Mouse (Mus musculus) erythroblast, adult 5-6 weeks (primary cell): ENCODE results near the gene Smoc1. TPM values are rescaled to one million over a fixed set of nuclear protein-coding genes. Genes with fewer than 3 reads are reported as not detected.

Source experiments
- ATAC-seq: replicated peaks from 2 replicates; pipeline ENCODE4 v1.8.0; 2016; ENCODE audit warnings: moderate number of reproducible peaks, mild to moderate bottlenecking, moderate TSS enrichment, inconsistent platforms; ENCODE audit not compliant: poor library complexity, low FRiP score, severe bottlenecking
- total RNA-seq, 2 experiments: library from RNA; stranded (forward) in 1 of 2; stranded (reverse) in 1 of 2; fragments of 150-400 nt in 1 of 2; fragments of 200-764, 138-1000 nt in 1 of 2; gene quantifications; 2 replicates each; pipeline versions ENCODE4 v1.2.3 to v1.2.4; 2015 to 2017; ENCODE audit warnings: low replicate concordance in 2 of 2

Gene Smoc1
- total RNA-seq, 2 experiments from 2014 or later = not detected

DNA sequence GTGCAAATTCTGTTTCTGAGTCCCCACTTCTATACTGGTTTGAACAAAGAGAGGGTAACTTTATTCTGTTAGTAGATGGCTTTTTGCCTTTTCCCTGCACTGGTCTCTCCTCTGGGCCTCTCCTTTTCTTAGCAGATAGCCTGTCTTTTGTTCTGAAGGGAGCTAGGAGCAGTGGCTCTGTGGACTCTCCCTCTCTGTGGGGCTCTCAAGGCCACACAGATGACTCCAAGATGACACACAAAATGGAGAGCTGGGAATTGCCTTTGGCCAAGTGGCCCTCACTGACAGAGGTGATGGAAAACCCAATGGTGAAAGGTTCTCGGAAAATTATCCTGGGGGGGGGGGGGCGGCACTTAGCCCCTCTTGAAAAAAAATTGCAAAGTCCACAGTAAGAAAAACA is 133.3 kb downstream of the Smoc1 start:
- ATAC-seq = no peak

DNA sequence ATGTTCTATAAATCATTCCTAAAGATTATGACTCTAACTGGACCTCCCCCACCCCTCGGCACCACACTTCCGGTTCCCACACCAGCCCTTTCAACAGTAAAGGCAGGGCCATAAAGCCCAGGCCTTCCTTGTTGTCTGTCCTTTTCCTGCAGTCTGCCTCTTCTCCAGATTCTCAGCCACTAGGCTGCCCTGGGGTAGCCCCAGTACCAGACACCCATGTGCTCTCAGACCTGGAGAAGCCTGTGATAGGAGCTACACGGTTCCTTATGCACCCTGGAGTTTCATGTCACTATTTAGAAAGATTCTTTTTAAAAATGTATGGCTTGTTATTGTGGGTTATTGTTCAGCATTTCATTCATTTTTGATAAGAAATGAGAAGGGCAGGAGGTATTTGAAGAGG is 133.8 kb downstream of the Smoc1 start:
- no peak for ATAC-seq

DNA sequence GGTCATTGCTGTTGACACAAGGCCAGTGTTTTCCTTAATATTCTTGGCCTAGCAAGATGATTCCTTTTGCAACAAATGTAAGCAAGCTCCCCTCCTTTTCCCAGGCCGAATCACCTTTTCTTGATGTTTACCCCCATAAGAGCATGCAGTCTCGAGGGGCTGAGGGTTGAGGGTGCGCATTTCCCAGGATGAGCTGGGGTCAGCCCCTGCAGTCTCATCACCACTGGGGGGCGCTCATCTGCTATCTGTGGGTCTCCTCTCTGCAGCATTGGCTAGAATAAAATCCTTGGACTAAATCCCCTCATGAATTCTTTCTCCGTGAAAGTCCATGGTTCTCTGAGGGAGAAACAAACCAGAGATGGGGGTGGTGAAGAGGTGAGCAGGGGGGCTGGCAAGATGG is 134.2 kb downstream of the Smoc1 start:
- no peak for ATAC-seq

DNA sequence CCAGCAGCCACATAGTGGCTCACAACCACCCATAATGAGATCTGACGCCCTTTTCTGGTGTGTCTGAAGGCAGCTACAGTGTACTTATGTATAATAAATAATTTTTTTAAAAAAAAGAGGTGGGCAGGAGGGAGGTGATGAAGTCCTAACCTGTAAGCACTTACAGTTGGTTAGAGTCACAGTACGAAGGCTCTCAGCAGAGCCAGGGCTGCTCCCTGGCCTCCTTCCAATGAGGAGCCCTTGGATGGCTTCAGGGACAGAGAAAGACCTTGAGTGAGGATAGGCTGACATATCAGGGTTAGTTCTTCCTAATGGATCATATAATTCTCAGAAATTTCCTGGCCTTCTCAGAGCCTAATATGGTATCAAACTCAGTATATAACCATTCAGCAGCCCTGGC is 134.7 kb downstream of the Smoc1 start:
- ATAC-seq = no peak

DNA sequence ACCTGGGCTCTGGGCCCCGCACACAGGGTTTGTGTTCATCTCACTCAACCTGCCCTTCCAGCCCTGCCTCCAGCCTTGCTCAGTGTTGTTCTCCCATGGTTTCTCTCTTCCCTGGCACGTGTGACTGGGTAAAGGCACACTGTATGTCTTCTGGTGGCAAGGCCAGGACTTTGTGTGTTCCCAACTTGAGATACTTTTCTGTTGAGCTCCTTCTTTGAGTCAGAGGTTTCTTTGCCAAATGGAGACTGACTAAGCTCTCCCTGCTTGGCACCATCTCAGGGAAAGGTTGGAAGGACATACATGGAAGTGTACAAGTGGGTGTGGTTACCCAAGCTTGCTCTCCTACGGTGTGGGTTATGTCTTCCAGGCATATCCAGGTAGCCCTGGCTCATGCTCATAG is 136.5 kb downstream of the Smoc1 start:
- ATAC-seq = no peak

DNA sequence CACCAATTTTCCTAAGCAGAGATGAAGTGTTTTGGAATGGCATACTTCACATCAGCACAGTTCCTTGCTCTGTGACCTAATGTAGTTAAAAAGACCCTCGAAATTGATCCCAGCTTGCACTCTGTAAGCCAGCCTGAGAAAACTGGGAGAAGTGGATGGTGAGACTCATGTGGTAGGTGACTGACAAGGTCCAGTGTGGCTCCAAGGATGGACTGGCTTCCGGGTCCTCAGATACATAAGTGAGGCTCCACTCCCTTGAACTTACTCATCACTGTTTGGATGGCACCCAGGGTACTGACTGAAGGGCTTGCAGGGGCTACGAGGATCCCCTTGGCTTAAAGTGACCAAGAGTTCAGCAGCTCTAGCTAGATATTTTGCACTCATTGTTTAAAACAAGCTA is 137.0 kb downstream of the Smoc1 start:
- ATAC-seq = no peak

DNA sequence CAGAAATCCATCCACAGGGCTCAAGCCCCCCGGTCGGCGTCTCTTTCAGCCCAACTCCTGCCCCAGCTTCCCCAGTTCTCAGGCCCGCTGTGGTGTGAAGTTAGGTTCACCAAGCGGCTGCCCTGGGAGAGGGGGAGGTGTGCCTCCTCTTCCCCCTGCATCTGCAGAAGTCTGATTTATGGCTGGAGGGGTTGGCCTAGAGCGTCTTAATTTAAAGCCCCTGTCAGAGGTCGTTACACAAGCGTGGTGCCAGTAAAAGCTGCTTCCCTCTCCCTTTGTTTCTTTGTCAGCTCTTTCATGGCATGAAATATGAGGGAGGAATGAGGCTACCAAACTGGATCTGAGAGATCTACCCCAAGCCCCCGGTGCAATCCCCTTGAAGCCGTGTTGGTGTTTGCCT is 139.5 kb downstream of the Smoc1 start:
- ATAC-seq = no peak

DNA sequence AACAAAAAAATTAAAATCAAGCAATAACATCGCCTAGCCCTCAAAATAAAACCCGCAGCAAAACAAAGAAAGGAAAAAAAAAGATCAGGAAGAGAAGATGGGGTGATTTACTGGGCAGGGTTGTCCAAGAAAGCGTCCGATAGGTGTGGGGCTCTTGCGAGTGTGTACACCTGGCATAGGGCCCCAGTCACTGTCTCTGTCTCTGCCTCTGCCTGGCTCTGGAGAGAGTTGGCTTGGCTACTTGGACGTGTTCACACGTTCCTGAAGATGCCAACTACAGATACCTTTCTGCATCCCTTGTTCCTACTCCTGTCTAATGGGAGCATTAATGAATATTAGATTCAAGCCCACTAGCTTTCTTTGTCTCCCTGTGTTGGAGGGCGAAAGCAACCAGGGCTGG is 140.0 kb downstream of the Smoc1 start:
- ATAC-seq = no peak

DNA sequence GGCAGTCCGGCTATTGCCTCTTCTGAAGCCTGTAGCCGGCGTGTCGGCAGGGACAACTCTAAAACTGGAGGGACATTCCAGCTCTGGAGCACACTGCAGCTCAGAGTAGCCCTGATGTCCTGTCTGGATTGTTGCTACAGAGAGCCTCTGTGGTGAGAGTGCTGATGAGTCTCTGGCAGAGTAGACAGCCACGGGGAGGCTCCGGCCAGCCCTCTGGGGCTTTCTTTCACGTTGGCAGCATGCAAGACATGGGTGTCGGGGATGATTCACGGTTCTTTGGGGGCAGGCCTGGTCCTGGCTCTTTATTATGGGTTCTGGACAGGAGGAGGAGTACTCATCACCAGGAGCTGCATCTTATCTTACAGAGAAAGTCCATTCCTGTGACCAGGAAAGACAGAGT is 140.5 kb downstream of the Smoc1 start:
- ATAC-seq = no peak

DNA sequence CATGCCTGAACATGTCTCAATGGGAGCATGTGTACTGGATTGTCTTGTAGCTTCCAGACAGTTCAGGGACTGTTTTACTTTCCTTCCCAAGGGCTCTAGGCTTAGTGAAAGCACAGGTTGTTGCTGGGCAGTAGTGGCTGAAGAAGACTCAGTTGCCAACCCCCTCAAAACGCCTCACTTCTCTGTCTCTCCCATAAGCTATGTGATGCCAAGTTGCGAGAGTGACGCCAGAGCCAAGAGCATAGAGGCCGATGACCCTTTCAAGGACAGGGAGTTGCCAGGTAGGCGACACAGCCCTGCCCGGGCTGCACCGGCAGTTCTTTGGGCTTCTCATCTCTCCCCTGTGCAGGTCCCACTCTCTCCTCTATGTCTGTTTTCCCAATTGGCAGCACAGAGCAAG is 141.4 kb downstream of the Smoc1 start:
- ATAC-seq = no peak

DNA sequence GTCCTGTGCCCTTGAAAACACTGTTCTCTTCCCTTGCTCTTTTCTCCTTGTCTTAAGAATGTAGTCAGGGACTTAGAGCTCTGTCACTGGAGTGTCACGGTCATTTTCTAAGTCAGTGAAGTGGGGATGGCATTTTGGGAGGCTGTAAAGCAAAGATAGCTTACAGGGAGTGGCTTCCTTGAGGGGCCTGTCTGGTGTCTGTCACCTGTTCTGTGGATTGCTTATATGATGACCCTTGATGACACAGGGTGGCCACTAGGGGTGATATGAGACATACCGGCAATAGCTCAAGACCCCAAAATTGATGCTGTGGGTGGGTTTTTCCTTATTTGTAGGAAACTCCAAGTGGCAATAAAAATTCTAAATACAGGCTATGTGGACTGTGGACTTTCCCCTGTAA is 141.9 kb downstream of the Smoc1 start:
- ATAC-seq = no peak

DNA sequence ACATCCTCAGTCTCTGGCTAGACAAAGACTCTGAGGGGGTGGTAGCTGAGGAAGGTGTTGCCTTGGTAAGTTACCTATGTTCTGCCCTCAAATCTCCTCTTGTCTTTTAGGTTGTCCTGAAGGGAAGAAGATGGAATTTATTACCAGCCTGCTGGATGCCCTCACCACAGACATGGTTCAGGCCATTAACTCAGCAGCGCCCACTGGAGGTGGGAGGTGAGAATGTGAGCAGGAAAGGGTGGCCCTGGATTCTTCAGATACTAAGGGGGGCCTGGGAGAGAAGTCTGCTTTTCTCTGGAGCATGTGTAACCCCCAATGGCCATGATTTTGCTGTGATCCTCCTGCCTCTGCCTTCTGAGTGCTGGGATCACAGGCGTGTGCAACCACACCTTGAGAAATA is 143.5 kb downstream of the Smoc1 start:
- no peak for ATAC-seq

DNA sequence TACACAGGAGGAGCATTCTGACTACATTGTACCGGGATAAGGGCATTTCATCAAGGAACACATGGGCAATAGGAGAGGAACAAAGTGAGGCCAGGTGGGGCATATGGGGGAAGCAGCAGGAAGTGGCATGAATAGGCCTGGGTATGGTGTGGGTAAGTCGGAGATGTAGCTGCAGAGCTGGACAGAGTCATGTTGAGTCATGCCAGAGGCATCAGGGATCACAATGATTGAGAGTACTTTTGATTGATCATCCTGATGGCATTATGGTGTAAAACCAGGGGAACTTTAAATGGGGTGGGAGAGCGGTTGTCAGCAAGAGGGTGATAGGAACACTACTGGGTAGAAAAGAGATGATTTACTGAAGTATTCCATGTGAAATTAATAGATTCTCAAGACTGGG is 146.4 kb downstream of the Smoc1 start:
- ATAC-seq = no peak

DNA sequence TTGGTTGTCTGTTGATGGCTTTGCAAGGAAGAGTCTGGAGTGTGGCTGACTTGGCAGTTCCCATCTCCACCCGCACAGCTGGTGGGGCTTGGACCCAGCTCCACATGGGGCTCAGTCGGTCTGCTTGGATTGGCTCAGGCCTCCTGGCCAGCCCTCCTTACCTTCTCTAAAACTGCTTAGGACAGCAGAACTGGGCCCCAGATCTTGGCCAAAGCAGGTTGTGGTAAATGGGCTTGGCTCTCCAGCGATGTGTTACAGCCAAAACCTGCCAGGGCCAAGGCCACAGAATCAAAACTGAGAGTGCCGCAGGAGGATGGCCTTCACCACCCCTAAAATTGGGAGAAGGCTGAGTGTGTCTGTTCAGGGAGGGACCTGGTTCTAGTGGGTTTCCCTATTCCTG is 147.3 kb downstream of the Smoc1 start:
- no peak for ATAC-seq

DNA sequence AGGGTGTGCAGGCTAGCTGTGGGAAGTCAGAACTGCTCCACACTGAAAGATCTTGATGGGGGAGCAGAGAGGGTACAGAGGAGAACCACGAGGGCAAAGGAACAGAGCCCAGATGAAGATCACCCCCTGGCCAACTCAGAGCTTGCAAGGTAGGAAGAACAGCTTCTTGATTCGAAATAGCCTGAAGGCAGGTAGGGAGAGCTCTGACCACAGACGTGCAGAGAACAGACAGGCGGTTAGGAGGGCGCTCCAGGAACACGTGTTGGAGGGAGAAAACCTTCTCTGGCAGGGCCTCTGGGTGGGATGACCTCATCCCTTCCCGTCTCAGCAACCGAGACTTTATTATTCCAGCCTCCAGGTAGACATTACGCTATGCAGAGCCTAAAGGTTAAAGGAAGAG is 148.6 kb downstream of the Smoc1 start:
- ATAC-seq = no peak

DNA sequence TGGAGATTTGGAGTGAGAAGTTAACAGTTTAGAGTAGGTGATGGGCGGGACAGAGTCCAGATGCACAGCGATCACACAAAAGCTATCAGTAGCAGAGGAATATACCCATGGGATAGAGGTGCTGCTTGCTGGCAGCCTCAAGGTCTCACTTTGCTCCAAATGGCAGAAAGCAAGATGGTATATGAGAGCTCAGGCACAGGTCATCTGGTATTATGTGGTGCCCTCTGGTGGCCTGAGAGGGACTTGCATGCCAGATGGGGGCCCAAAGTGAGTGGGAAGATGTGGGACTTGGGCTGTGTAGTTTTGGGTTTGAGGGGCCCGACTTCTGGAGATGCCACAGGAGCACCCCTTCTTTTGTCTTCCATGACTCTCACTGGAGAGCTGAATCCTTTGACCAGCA is 155.5 kb downstream of the Smoc1 start:
- ATAC-seq = 0 out of 2 replicates have a peak, but pooled peaks have one; percentile 60

DNA sequence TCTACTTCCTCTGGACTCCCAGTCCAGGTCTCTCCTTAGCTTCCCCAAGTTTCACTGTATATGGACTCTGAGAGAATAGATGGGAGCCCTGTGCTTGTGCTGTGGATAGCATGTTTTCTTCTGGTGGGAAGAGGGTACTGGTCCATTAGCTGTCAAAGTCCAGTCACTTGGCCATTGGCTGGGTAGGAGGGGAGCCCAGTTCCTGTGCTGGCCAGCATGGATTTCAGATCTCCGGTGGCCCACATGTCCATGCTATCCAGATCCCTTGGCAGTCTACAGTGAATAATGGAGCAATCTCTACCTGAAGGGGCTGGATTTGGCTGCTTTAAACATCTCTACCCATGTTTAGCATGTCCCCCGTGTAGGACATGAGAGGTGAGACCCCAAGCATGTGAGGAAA is 158.4 kb downstream of the Smoc1 start:
- no peak for ATAC-seq

DNA sequence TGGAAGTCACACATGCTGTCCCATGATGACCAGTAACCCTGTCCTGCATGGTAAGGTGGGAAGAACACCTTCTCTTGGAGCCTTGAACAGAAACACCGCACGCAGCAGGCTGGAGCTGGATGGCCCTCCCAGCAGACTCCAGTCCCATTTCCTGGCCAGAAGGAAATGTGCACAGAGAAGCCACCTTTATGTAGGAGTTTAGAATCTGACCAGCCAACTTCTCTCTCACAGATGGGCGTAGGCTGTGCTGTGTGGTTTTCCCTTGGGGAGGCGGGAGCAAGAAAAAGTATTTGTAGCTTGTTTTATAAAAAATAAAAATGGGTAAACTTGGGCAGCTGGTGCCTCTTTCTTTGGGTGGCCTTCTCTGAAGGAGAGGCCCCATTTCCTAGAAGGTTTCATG is 159.5 kb downstream of the Smoc1 start:
- ATAC-seq = no peak

DNA sequence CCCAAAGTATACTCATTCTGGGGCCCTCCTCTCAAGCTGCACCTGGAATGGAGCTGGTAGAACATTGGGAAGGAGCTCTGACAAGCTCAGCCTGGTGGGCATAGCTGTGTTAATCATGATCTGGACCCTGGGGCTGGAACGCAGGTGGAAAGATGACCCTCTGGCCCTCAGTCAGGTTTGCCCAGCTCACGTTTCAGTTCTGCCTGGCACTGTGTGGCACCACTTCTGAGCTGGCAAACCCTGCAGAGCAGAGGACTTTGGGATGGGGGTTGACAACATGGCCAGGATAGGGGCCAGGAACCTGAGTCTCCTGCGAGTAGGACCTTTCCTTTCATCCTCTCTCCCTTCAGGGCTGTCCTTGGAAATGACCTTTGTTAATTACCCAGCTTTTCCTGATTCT is 160.1 kb downstream of the Smoc1 start:
- no peak for ATAC-seq

DNA sequence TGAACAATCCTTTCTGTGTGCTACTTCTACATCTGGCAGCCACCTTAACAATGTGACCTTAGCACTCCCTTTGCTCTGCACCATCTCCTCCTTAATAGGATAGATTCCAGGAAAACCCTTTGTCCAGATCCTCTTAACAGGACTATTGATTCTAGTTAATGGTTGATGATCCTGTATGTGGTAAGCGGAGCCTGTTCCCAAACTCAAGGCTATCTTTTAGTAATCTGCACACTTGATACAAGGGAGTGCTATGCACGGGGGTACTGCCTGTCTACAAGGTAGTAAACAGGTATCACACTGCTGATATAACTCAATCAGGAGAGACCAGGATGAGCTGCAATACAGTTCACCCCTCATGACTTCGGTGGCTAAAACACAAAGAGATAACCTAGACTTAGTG is 161.8 kb downstream of the Smoc1 start:
- ATAC-seq = no peak

DNA sequence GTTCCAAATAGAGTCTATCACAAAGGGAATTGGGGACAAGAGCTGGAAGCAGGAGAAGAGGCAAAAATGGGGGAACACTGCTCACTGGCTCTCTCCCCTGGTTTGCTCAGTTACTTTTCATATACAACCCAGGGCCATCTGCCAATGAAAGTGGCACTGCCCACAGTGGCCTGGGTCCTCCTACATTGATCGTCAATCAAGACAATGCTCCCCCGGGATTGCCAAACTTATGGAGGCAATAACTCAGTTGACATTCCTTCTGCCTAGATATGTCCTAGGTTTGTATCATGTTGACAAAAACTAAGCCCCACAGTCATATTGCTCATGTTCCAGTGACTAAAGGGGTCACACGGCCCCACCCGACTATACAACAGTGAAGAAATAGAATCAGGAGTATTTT is 162.4 kb downstream of the Smoc1 start:
- ATAC-seq = no peak

DNA sequence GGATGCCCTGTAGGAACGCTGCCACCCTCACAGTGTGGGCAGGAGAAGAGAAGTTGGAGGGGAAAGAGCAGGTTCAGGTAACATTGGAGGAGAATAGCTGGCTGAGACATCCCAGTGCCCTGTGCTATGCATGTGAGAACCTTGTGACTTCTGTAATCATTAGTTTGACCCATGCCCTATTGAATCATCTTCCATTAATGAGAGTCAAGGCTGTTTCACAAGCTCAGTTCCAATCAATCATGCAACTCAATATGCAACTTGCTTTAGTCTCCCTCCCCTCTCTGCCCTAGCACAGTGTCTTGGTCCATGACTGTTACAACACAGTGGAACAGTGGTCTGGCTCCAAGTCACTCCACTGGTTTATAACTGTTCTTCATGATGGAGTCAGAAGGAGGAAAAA is 163.0 kb downstream of the Smoc1 start:
- ATAC-seq = no peak

DNA sequence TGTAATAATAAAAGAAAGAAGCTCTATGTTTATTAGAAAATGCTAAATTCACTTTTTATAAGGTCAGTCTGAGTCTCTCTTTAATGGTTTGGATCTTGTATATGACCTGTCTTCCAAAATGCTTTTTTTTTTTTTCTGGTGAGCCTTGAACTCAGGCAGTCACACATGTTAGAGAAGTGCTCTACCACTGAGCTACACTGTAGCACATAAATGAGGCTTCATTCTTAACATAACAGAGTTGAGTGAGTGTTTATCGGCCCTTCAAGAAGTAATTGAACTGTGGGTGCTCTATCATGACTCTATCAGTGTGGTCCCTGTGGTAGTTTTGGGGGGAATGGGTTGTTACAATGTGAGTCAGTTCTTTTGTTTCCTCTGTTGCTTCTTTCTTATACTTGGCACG is 167.4 kb downstream of the Smoc1 start:
- ATAC-seq = no peak
